Mouse (Mus musculus) megakaryocyte, embryonic 14.5 days (primary cell): ENCODE results near the gene Dgke.

ENCODE experiments used
- FLI1 ChIP-seq: IDR thresholded peaks from 2 replicates; pipeline ENCODE4 v1.6.1; 2012; ENCODE audit warnings: low read length, inconsistent platforms, mixed read lengths
- GATA1 ChIP-seq: IDR thresholded peaks from 3 replicates; pipeline ENCODE4 v1.6.1; 2012; ENCODE audit warnings: mixed read lengths, low read length, inconsistent platforms, borderline replicate concordance

- TF ChIP-seq GATA1 (no peak), FLI1 (no peak)
These were observed 11.7 kb upstream of the Dgke start for GRCm38 (mm10) chr11:89078305-89078704.
